Mouse (Mus musculus) kidney, adult 2 months (tissue): ENCODE measurements around the gene Josd1. TPM values are rescaled to one million over a fixed set of nuclear protein-coding genes. Genes with fewer than 3 reads are reported as not detected.

Experiments used
- DNase-seq: peaks from one replicate; pipeline ENCODE4 v3.0.0; 2021
- H3K27ac ChIP-seq: fragments of 200-500 bp; 2 replicates; pipeline ENCODE4 v1.5.1; 2012; ENCODE audit warnings: low read depth, low read length, control low read depth, inconsistent platforms; ENCODE audit not compliant: insufficient read depth
- H3K27me3 ChIP-seq: fragments of 200-500 bp; replicated peaks from 2 replicates; pipeline ENCODE4 v1.6.1; 2012; ENCODE audit warnings: mild to moderate bottlenecking, moderate library complexity, low read length, inconsistent platforms; ENCODE audit not compliant: control insufficient read depth, insufficient read depth
- H3K36me3 ChIP-seq: fragments of 200-500 bp; 2 replicates; pipeline ENCODE4 v1.6.1; 2012; ENCODE audit warnings: mild to moderate bottlenecking, moderate library complexity, low read length, inconsistent platforms; ENCODE audit not compliant: control insufficient read depth, insufficient read depth
- H3K4me1 ChIP-seq: fragments of 200-500 bp; 2 replicates; pipeline ENCODE4 v1.6.1; 2011; ENCODE audit warnings: low read length; ENCODE audit not compliant: control insufficient read depth, insufficient read depth
- H3K4me3 ChIP-seq: fragments of 200-500 bp; 2 replicates; pipeline ENCODE4 v1.5.1; 2011; ENCODE audit warnings: mild to moderate bottlenecking, low read depth, low read length, control low read depth; ENCODE audit not compliant: insufficient read depth
- CTCF ChIP-seq: fragments of 200-500 bp; conservative IDR thresholded peaks from 2 replicates; pipeline ENCODE4 v1.5.1; 2011; ENCODE audit warnings: low read depth, mild to moderate bottlenecking, control low read depth, low read length, moderate library complexity, mixed read lengths; ENCODE audit not compliant: insufficient read depth, insufficient read length
- POLR2A ChIP-seq: fragments of 200-500 bp; IDR thresholded peaks from one replicate; pipeline ENCODE4 v1.6.1; 2011; ENCODE audit warnings: low read depth, low read length, control low read depth
- WGBS: fragments of 180-500 bp; shearing (Covaris S2); methylation state at CpG from one replicate; pipeline ENCODE4 v1.1.7; 2018; 5-methylcytosine and 5-hydroxymethylcytosine counted together
- polyA plus RNA-seq: library from polyadenylated mRNA; depleted of rRNA; stranded (reverse); fragments of >200 nt; gene quantifications from 2 replicates; pipeline ENCODE4 v1.2.3, GENCODE M21; 2012

The Josd1 gene
- polyA plus RNA-seq, 1 experiment = 19.5 TPM

- TF ChIP-seq POLR2A = no peak
- TF ChIP-seq CTCF = no peak
- no peaks in the 10 kb centered on the region for H3K4me1 ChIP-seq
- no peaks in the 10 kb centered on the region for H3K27me3 ChIP-seq
- peak; percentile 68 for DNase-seq
- H3K27ac ChIP-seq = no peak overlapping the region
- H3K36me3 ChIP-seq = no peaks in the 10 kb centered on the region
- H3K4me3 ChIP-seq = no peak overlapping the region
- 64% methylated on average over 17 of the region's 17 CpGs for WGBS
Measured at GRCm38 (mm10) chr15:79706603-79707214, 19.0 kb upstream of the Josd1 start.

GRCm38 (mm10) chr15:79697558-79698187 lies 10.0 kb upstream of the Josd1 start:
- H3K4me3 ChIP-seq = no peak overlapping the region
- no peak for DNase-seq
- H3K4me1 ChIP-seq = peaks cover 17% of the 10 kb centered on the region
- H3K27me3 ChIP-seq = no peaks in the 10 kb centered on the region
- H3K36me3 ChIP-seq = no peaks in the 10 kb centered on the region
- no peak overlapping the region for H3K27ac ChIP-seq
- 54% methylated on average over 9 of the region's 9 CpGs for WGBS
- TF ChIP-seq CTCF (no peak), POLR2A (no peak)

GRCm38 (mm10) chr15:79697011-79697410 lies 9.3 kb upstream of the Josd1 start:
- H3K4me1 ChIP-seq = peaks cover 17% of the 10 kb centered on the region
- no peaks in the 10 kb centered on the region for H3K27me3 ChIP-seq
- TF ChIP-seq POLR2A (no peak), CTCF (no peak)
- peak overlapping the region; percentile 17; the same call in 1 of the 2 replicates for H3K27ac ChIP-seq
- H3K4me3 ChIP-seq = no peak overlapping the region
- H3K36me3 ChIP-seq = no peaks in the 10 kb centered on the region
- WGBS = 53% methylated on average over 6 of the region's 6 CpGs
- DNase-seq = peak; percentile 83

GRCm38 (mm10) chr15:79696508-79696907 lies 8.8 kb upstream of the Josd1 start:
- H3K4me1 ChIP-seq = peaks cover 22% of the 10 kb centered on the region
- TF ChIP-seq POLR2A (no peak), CTCF (no peak)
- 52% methylated on average over 2 of the region's 2 CpGs for WGBS
- no peaks in the 10 kb centered on the region for H3K27me3 ChIP-seq
- no peak overlapping the region for H3K4me3 ChIP-seq
- DNase-seq = peak; percentile 66
- no peaks in the 10 kb centered on the region for H3K36me3 ChIP-seq
- H3K27ac ChIP-seq = peak overlapping the region; percentile 17; the same call in 1 of the 2 replicates

- 77% methylated on average over 3 of the region's 3 CpGs for WGBS
- Histone ChIP-seq H3K36me3 (no peaks in the 10 kb centered on the region), H3K27me3 (no peaks in the 10 kb centered on the region), H3K4me3 (no peak overlapping the region), H3K27ac (no peak overlapping the region), H3K4me1 (peaks cover 25% of the 10 kb centered on the region)
- no peak for DNase-seq
- TF ChIP-seq CTCF (no peak), POLR2A (no peak)
Measured at GRCm38 (mm10) chr15:79695516-79695915, 7.8 kb upstream of the Josd1 start.

GRCm38 (mm10) chr15:79694512-79694911 lies 6.8 kb upstream of the Josd1 start:
- WGBS = 85% methylated on average over 4 of the region's 4 CpGs
- no peak overlapping the region for H3K4me3 ChIP-seq
- H3K36me3 ChIP-seq = no peaks in the 10 kb centered on the region
- DNase-seq = no peak
- TF ChIP-seq CTCF = no peak
- no peak for TF ChIP-seq POLR2A
- H3K27me3 ChIP-seq = no peaks in the 10 kb centered on the region
- no peak overlapping the region for H3K27ac ChIP-seq
- H3K4me1 ChIP-seq = peaks cover 28% of the 10 kb centered on the region

- TF ChIP-seq POLR2A (no peak), CTCF (no peak)
- DNase-seq = no peak
- H3K4me3 ChIP-seq = no peak overlapping the region
- H3K4me1 ChIP-seq = peaks cover 28% of the 10 kb centered on the region
- H3K27me3 ChIP-seq = no peaks in the 10 kb centered on the region
- H3K36me3 ChIP-seq = no peaks in the 10 kb centered on the region
- no peak overlapping the region for H3K27ac ChIP-seq
- 69% methylated on average over 11 of the region's 11 CpGs for WGBS
Measured at GRCm38 (mm10) chr15:79693740-79694139, 6.0 kb upstream of the Josd1 start.
